Mouse (Mus musculus) intestine, embryonic 14.5 days (tissue): ENCODE measurements around the gene Iqsec1. TPM values are rescaled to one million over a fixed set of nuclear protein-coding genes. Genes with fewer than 3 reads are reported as not detected.
A peak's percentile ranks its signal among the peaks of the same experiment; 100 is the strongest.

Experiments used
- ATAC-seq: fragments of 200-750 bp; cut with Nextera tagmentation; replicated peaks from 2 replicates; pipeline ENCODE4 v1.8.0; 2017; ENCODE audit warnings: low read depth, moderate number of reproducible peaks, moderate TSS enrichment, moderate library complexity; ENCODE audit not compliant: low FRiP score, low TSS enrichment
- DNase-seq: peaks from one replicate; pipeline ENCODE4 v3.0.0-alpha.2; 2018; ENCODE audit warnings: low spot score
- H3K27ac ChIP-seq: fragments of 300-500 bp; sonication (generic); 2 replicates; pipeline ENCODE4 v1.5.1; 2014; ENCODE audit warnings: low read depth, mild to moderate bottlenecking, control low read depth
- H3K27me3 ChIP-seq: fragments of 300-500 bp; sonication (generic); replicated peaks from 2 replicates; pipeline ENCODE4 v1.6.1; 2014; ENCODE audit warnings: low read length, control low read depth; ENCODE audit not compliant: control insufficient read depth, insufficient read depth
- H3K36me3 ChIP-seq: fragments of 300-500 bp; sonication (generic); 2 replicates; pipeline ENCODE4 v1.6.1; 2014; ENCODE audit warnings: low read length, control low read depth; ENCODE audit not compliant: control insufficient read depth, insufficient read depth
- H3K4me1 ChIP-seq: fragments of 300-500 bp; sonication (generic); replicated peaks from 2 replicates; pipeline ENCODE4 v1.6.1; 2014; ENCODE audit warnings: low read length, control low read depth, mixed read lengths; ENCODE audit not compliant: control insufficient read depth, insufficient read depth
- H3K4me2 ChIP-seq: fragments of 300-500 bp; sonication (generic); 2 replicates; pipeline ENCODE4 v1.6.1; 2014; ENCODE audit warnings: low read length
- H3K4me3 ChIP-seq: fragments of 300-500 bp; sonication (generic); 2 replicates; pipeline ENCODE4 v1.5.1; 2014; ENCODE audit warnings: low read depth, low read length, control low read depth, mixed read lengths
- H3K9ac ChIP-seq: fragments of 300-500 bp; sonication (generic); 2 replicates; pipeline ENCODE4 v1.6.1; 2014; ENCODE audit warnings: mild to moderate bottlenecking, low read length
- H3K9me3 ChIP-seq: fragments of 300-500 bp; sonication (generic); 2 replicates; pipeline ENCODE4 v1.6.1; 2016; ENCODE audit warnings: low read length, control low read depth; ENCODE audit not compliant: control insufficient read depth
- WGBS: fragments of 180-500 bp; shearing (Covaris S2); extraction: QIAGEN DNeasy Blood & Tissue Kit; methylation state at CpG from one replicate; pipeline ENCODE4 v1.1.7; 2014; 5-methylcytosine and 5-hydroxymethylcytosine counted together
- polyA plus RNA-seq: library from polyadenylated mRNA; unstranded; fragments of >200 nt; fragmentation: Nextera tagmentation; extraction: Ambion mirVana; gene quantifications from 2 replicates; pipeline ENCODE4 v1.2.1, GENCODE M21; 2014

The Iqsec1 gene
- polyA plus RNA-seq, 1 experiment from 2014 or later = 13.0 TPM

- 64% methylated on average over 2 of the region's 2 CpGs for WGBS
- no peaks in the 10 kb centered on the region for H3K36me3 ChIP-seq
- no peaks in the 10 kb centered on the region for H3K9me3 ChIP-seq
- no peak overlapping the region for H3K9ac ChIP-seq
- no peak overlapping the region for H3K4me3 ChIP-seq
- no peaks in the 10 kb centered on the region for H3K27me3 ChIP-seq
- no peaks in the 10 kb centered on the region for H3K4me1 ChIP-seq
- no peak for DNase-seq
- no peak overlapping the region for H3K27ac ChIP-seq
- no peak overlapping the region for H3K4me2 ChIP-seq
- no peak for ATAC-seq
Measured at GRCm38 (mm10) chr6:91007207-91007606, 18.7 kb upstream of the Iqsec1 start.

- no peak overlapping the region for H3K4me2 ChIP-seq
- H3K27ac ChIP-seq = no peak overlapping the region
- ATAC-seq (no peak), DNase-seq (no peak)
- H3K9ac ChIP-seq = no peak overlapping the region
- H3K4me1 ChIP-seq = 0 out of 2 replicates have a peak, but pooled peaks cover 4% of the 10 kb centered on the region
- H3K27me3 ChIP-seq = no peaks in the 10 kb centered on the region
- H3K9me3 ChIP-seq = no peaks in the 10 kb centered on the region
- 88% methylated on average over 2 of the region's 2 CpGs for WGBS
- H3K4me3 ChIP-seq = no peak overlapping the region
- no peaks in the 10 kb centered on the region for H3K36me3 ChIP-seq
Measured at GRCm38 (mm10) chr6:91004157-91004556, 15.7 kb upstream of the Iqsec1 start.

GRCm38 (mm10) chr6:91003310-91003995 is 15.0 kb upstream of the Iqsec1 start:
- H3K27ac ChIP-seq = no peak overlapping the region
- H3K9me3 ChIP-seq = no peaks in the 10 kb centered on the region
- 0 out of 2 replicates have a peak, but pooled peaks cover 4% of the 10 kb centered on the region for H3K4me1 ChIP-seq
- no peaks in the 10 kb centered on the region for H3K36me3 ChIP-seq
- no peak overlapping the region for H3K4me2 ChIP-seq
- no peaks in the 10 kb centered on the region for H3K27me3 ChIP-seq
- no peak overlapping the region for H3K9ac ChIP-seq
- WGBS = 43% methylated on average over 3 of the region's 3 CpGs
- DNase-seq = no peak
- 0 out of 2 replicates have a peak, but pooled peaks have one; percentile 52 for ATAC-seq
- no peak overlapping the region for H3K4me3 ChIP-seq

- WGBS = 44% methylated on average over 7 of the region's 7 CpGs
- Histone ChIP-seq H3K36me3 (no peaks in the 10 kb centered on the region), H3K4me2 (no peak overlapping the region), H3K4me1 (0 out of 2 replicates have a peak, but pooled peaks cover 4% of the 10 kb centered on the region), H3K4me3 (no peak overlapping the region), H3K9ac (no peak overlapping the region), H3K27me3 (no peaks in the 10 kb centered on the region), H3K9me3 (no peaks in the 10 kb centered on the region), H3K27ac (no peak overlapping the region)
- no peak for DNase-seq
- ATAC-seq = no peak; the same call in 1 of the 2 replicates
Measured at GRCm38 (mm10) chr6:91001566-91001965, 13.1 kb upstream of the Iqsec1 start.

- 0 out of 2 replicates have a peak overlapping the region, but pooled peaks have one; percentile 6 for H3K4me3 ChIP-seq
- H3K9me3 ChIP-seq = no peaks in the 10 kb centered on the region
- DNase-seq = peak; percentile 67
Measured at GRCm38 (mm10) chr6:91000819-91001525, 12.5 kb upstream of the Iqsec1 start.

GRCm38 (mm10) chr6:90999176-90999575 is 10.7 kb upstream of the Iqsec1 start:
- Histone ChIP-seq H3K27me3 (no peaks in the 10 kb centered on the region), H3K4me2 (no peak overlapping the region), H3K27ac (no peak overlapping the region), H3K4me3 (no peak overlapping the region), H3K4me1 (0 out of 2 replicates have a peak, but pooled peaks cover 4% of the 10 kb centered on the region), H3K9ac (no peak overlapping the region), H3K36me3 (no peaks in the 10 kb centered on the region), H3K9me3 (no peaks in the 10 kb centered on the region)
- DNase-seq (no peak), ATAC-seq (no peak)
- 72% methylated on average over 4 of the region's 4 CpGs for WGBS

More at GRCm38 (mm10) chr6:91000819-91001525, 12.5 kb upstream of the Iqsec1 start:
- Histone ChIP-seq H3K27ac (no peak overlapping the region), H3K4me2 (peak overlapping the region; percentile 33), H3K9ac (no peak overlapping the region), H3K27me3 (no peaks in the 10 kb centered on the region), H3K4me1 (0 out of 2 replicates have a peak, but pooled peaks cover 4% of the 10 kb centered on the region), H3K36me3 (no peaks in the 10 kb centered on the region)
- WGBS = 18% methylated on average over 15 of the region's 15 CpGs
- ATAC-seq = no peak; the same call in 1 of the 2 replicates

- Histone ChIP-seq H3K4me2 (no peak overlapping the region), H3K36me3 (no peaks in the 10 kb centered on the region), H3K9ac (no peak overlapping the region), H3K4me3 (no peak overlapping the region), H3K9me3 (peaks cover 5% of the 10 kb centered on the region; the same call in 1 of the 2 replicates), H3K4me1 (0 out of 2 replicates have a peak, but pooled peaks cover 4% of the 10 kb centered on the region), H3K27ac (no peak overlapping the region), H3K27me3 (no peaks in the 10 kb centered on the region)
- DNase-seq (no peak), ATAC-seq (no peak)
- 97% methylated on average over 3 of the region's 3 CpGs for WGBS
Measured at GRCm38 (mm10) chr6:90997025-90997424, 8.5 kb upstream of the Iqsec1 start.

GRCm38 (mm10) chr6:90996181-90996580 is 7.7 kb upstream of the Iqsec1 start:
- no peak for DNase-seq
- no peak overlapping the region for H3K9ac ChIP-seq
- 0 out of 2 replicates have a peak, but pooled peaks cover 4% of the 10 kb centered on the region for H3K4me1 ChIP-seq
- no peaks in the 10 kb centered on the region for H3K36me3 ChIP-seq
- 89% methylated on average over 2 of the region's 2 CpGs for WGBS
- H3K4me3 ChIP-seq = no peak overlapping the region
- no peak overlapping the region for H3K27ac ChIP-seq
- ATAC-seq = no peak
- no peak overlapping the region for H3K4me2 ChIP-seq
- H3K9me3 ChIP-seq = peaks cover 5% of the 10 kb centered on the region; the same call in 1 of the 2 replicates
- no peaks in the 10 kb centered on the region for H3K27me3 ChIP-seq
